Mouse (Mus musculus) stomach, postnatal 0 days (tissue): Measurements from ENCODE around the gene Taok3.

Experiments
- CTCF ChIP-seq: IDR thresholded peaks from 2 replicates; pipeline ENCODE4 v1.5.1; 2016; ENCODE audit warnings: antibody characterized with exemption, low read depth, mild to moderate bottlenecking, moderate library complexity
- EP300 ChIP-seq: optimal IDR thresholded peaks from 2 replicates; pipeline ENCODE3; 2016; ENCODE audit warnings: antibody characterized with exemption

GRCm38 (mm10) chr5:117174057-117174456, 54.1 kb downstream of the Taok3 start:
- TF ChIP-seq CTCF (no peak), EP300 (no peak)
